Mouse (Mus musculus): ENCODE measurements around the gene Zfp1.

- TF ChIP-seq CTCF (IDR thresholded peaks at IDR 0.05; ENCODE audit: low read depth): no peak
- TF ChIP-seq EP300 (optimal IDR thresholded peaks at IDR 0.05): no peak
Measured at GRCm38 (mm10) chr8:111720115-111720544, 76.9 kb downstream of the Zfp1 start.

Data from stomach, postnatal 0 days (tissue).